Mouse (Mus musculus) kidney, adult 2 months (tissue): ENCODE data around the gene Pappa. TPM values are rescaled to one million over a fixed set of nuclear protein-coding genes. Genes with fewer than 3 reads are reported as not detected.

Experiments
- DNase-seq: peaks from one replicate; pipeline ENCODE4 v3.0.0; 2021
- H3K27ac ChIP-seq: fragments of 200-500 bp; 2 replicates; pipeline ENCODE4 v1.5.1; 2012; ENCODE audit warnings: low read depth, low read length, control low read depth, inconsistent platforms; ENCODE audit not compliant: insufficient read depth
- H3K27me3 ChIP-seq: fragments of 200-500 bp; replicated peaks from 2 replicates; pipeline ENCODE4 v1.6.1; 2012; ENCODE audit warnings: mild to moderate bottlenecking, moderate library complexity, low read length, inconsistent platforms; ENCODE audit not compliant: control insufficient read depth, insufficient read depth
- H3K36me3 ChIP-seq: fragments of 200-500 bp; 2 replicates; pipeline ENCODE4 v1.6.1; 2012; ENCODE audit warnings: mild to moderate bottlenecking, moderate library complexity, low read length, inconsistent platforms; ENCODE audit not compliant: control insufficient read depth, insufficient read depth
- H3K4me1 ChIP-seq: fragments of 200-500 bp; 2 replicates; pipeline ENCODE4 v1.6.1; 2011; ENCODE audit warnings: low read length; ENCODE audit not compliant: control insufficient read depth, insufficient read depth
- H3K4me3 ChIP-seq: fragments of 200-500 bp; 2 replicates; pipeline ENCODE4 v1.5.1; 2011; ENCODE audit warnings: mild to moderate bottlenecking, low read depth, low read length, control low read depth; ENCODE audit not compliant: insufficient read depth
- CTCF ChIP-seq: fragments of 200-500 bp; conservative IDR thresholded peaks from 2 replicates; pipeline ENCODE4 v1.5.1; 2011; ENCODE audit warnings: low read depth, mild to moderate bottlenecking, control low read depth, low read length, moderate library complexity, mixed read lengths; ENCODE audit not compliant: insufficient read depth, insufficient read length
- POLR2A ChIP-seq: fragments of 200-500 bp; IDR thresholded peaks from one replicate; pipeline ENCODE4 v1.6.1; 2011; ENCODE audit warnings: low read depth, low read length, control low read depth
- WGBS: fragments of 180-500 bp; shearing (Covaris S2); methylation state at CpG from one replicate; pipeline ENCODE4 v1.1.7; 2018; 5-methylcytosine and 5-hydroxymethylcytosine counted together
- polyA plus RNA-seq: library from polyadenylated mRNA; depleted of rRNA; stranded (reverse); fragments of >200 nt; gene quantifications from 2 replicates; pipeline ENCODE4 v1.2.3, GENCODE M21; 2012

Gene Pappa
- polyA plus RNA-seq, 1 experiment: 1.4 TPM

DNA sequence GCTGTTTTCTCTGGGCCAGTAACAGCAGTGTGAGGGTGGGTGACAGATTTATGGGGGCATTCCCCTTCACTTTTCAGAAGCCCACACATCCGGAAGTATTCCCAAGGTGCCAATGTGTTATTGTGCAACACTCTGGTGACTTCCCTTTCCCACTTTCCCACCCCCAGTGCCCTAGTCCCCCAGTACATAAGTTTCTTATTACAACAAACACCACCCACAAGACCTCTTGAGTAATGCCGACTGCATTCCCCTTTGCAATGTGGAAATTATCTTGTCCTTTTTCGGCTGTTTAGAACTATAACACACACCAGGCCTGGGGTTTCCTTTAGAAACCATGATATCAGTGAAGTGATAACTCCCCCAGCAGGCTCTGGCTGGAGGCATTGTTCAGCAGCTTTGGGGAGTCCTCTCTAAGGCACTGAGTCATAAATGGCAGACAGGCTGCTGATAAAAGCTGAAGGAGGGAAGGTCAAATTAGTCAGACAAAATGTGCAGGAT, 118.5 kb downstream of the Pappa start:
- no peak for DNase-seq

DNA sequence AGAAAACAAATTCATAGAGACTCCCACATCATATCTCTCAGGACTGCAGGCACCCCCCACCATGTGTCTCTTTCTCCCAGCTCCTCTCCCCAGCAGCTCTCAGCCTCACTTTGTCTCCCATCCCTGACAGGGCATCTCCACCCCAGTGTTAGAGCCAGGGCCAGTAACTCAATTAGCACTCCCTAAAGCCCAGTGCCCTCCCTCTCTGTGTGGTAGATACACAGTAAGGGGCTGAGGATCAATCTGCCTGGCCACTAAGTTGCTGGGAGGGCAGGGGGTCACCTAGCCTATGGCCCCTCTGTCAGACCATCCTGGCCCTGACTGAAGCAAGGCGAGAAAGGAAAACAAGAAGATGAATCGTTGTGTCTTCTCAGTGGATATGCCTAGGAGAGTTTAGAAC, 119.3 kb downstream of the Pappa start:
- 42% methylated on average over 2 of the region's 2 CpGs for WGBS
- no peak for DNase-seq
- Histone ChIP-seq H3K27ac (no peak overlapping the region), H3K4me3 (no peak overlapping the region), H3K36me3 (no peaks in the 10 kb centered on the region), H3K27me3 (no peaks in the 10 kb centered on the region), H3K4me1 (no peaks in the 10 kb centered on the region)
- TF ChIP-seq POLR2A: no peak

More for the DNA sequence above, 118.5 kb downstream of the Pappa start:
- Histone ChIP-seq H3K27ac (no peak overlapping the region), H3K4me1 (no peaks in the 10 kb centered on the region), H3K36me3 (no peaks in the 10 kb centered on the region), H3K27me3 (no peaks in the 10 kb centered on the region), H3K4me3 (no peak overlapping the region)
- WGBS: 26% methylated on average over 3 of the region's 3 CpGs
- no peak for TF ChIP-seq CTCF
- no peak for TF ChIP-seq POLR2A

DNA sequence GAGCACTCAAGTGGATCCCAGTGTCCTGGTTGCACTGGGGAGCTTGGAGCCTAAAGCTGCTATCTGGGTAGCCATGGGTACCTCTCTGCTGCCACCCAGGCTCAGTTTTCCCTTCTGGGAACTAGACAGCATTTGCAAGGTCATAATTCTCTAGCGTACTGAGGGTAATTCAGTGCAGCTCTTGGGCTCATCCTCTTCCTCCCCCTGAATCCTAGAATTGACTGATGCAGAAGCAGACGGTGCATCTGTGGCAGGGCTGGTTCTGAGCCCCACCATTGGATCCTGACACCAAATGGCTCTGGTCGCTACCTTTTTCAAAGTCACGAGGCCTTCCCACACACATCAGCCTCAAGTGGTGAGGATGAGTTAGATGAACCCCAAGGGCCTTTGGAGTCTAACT, 121.0 kb downstream of the Pappa start:
- 79% methylated on average over 4 of the region's 4 CpGs for WGBS
- Histone ChIP-seq H3K27me3 (no peaks in the 10 kb centered on the region), H3K36me3 (no peaks in the 10 kb centered on the region), H3K4me3 (no peak overlapping the region), H3K4me1 (no peaks in the 10 kb centered on the region), H3K27ac (no peak overlapping the region)
- TF ChIP-seq CTCF (no peak), POLR2A (no peak)
- no peak for DNase-seq

DNA sequence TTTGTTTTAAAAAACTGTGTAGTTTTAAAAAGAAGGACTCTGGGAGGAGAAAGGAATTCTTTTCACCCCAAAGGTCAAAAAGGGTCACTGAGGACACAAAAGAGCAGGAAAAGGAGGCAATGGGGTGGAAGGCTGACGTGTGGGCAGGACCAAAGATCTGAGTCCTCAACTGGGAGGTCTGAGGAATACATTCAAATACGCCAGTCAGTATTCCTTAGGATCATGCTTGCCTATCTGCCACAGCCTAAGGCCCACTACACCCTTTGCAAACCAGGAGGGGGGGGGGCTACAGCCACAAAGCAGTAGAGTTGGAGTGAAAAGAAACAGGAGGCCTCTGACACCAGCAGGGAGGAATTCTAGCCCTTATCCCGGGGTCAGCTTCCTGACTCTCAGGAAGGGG, 121.5 kb downstream of the Pappa start:
- H3K4me3 ChIP-seq: no peak overlapping the region
- H3K36me3 ChIP-seq: no peaks in the 10 kb centered on the region
- H3K4me1 ChIP-seq: no peaks in the 10 kb centered on the region
- no peaks in the 10 kb centered on the region for H3K27me3 ChIP-seq
- DNase-seq: no peak
- TF ChIP-seq CTCF: no peak
- no peak for TF ChIP-seq POLR2A
- H3K27ac ChIP-seq: no peak overlapping the region
- 71% methylated on average over 3 of the region's 3 CpGs for WGBS

DNA sequence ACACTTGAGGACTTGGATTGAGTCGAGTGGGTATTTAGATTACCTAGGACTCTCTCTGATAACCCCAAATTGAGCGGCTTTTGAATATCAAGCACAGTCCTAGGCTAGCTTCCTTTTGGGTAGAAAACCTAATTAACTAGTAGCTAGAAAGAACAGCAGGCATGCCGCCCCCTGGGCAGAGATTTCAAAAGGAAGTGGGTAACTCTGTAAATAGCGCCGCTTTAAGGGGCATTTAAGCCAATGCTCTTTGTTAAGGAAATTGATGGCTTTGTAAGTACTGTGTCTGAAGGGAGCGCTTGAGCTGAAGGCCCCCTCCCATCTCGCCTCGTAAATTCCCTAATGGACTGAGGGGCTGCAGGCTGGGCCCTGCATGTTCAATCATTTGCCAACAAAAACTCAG, 128.2 kb downstream of the Pappa start:
- DNase-seq: no peak
- 35% methylated on average over 8 of the region's 8 CpGs for WGBS
- H3K4me3 ChIP-seq: no peak overlapping the region
- H3K27ac ChIP-seq: no peak overlapping the region
- TF ChIP-seq POLR2A (no peak), CTCF (no peak)
- H3K27me3 ChIP-seq: no peaks in the 10 kb centered on the region
- no peaks in the 10 kb centered on the region for H3K4me1 ChIP-seq
- no peaks in the 10 kb centered on the region for H3K36me3 ChIP-seq

DNA sequence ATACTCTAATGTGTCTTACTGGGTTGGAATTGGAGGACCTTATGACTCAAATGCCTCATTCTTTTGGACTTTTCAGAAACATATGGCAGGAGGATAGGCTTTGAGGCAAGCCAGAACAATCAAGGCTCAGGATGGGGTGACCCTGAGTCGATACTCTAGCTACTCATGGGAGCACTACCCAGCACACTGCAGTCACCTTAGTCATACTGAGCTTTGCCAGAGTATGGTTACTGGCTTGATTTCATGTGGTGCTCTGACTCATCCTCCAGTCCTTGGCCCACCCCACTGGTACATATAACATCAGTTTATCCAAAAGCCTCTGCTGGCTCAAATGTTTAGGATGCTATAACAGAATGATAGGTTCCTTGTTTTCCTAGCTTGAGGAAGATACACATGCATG, 130.1 kb downstream of the Pappa start:
- TF ChIP-seq CTCF: no peak
- TF ChIP-seq POLR2A: no peak
- Histone ChIP-seq H3K4me1 (no peaks in the 10 kb centered on the region), H3K4me3 (no peak overlapping the region), H3K27ac (no peak overlapping the region), H3K27me3 (no peaks in the 10 kb centered on the region), H3K36me3 (no peaks in the 10 kb centered on the region)
- WGBS: 88% methylated on average over 1 of the region's 1 CpGs
- DNase-seq: no peak

DNA sequence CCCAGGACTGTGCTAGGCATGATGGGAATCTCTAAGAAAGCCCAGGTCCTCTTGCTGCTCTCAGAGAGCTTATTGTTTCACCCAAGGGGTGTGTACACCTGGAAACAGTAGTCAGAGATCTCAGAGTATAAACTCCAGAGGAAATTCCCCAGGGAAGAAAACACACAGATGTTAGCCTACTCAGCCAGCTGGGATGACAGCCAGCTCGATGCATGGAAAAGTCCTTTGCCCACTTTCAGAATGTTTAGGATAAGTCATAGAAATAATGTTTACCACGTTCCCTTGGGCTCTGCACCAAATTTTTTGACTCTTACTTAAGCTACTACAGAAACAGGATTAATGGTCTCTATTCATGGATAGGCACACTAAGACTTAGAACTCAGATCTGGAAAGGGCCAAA, 143.1 kb downstream of the Pappa start:
- DNase-seq: no peak
- H3K4me3 ChIP-seq: no peak overlapping the region
- H3K27ac ChIP-seq: no peak overlapping the region
- no peaks in the 10 kb centered on the region for H3K27me3 ChIP-seq
- 85% methylated on average over 2 of the region's 2 CpGs for WGBS
- TF ChIP-seq CTCF (no peak), POLR2A (no peak)
- no peaks in the 10 kb centered on the region for H3K4me1 ChIP-seq
- no peaks in the 10 kb centered on the region for H3K36me3 ChIP-seq

DNA sequence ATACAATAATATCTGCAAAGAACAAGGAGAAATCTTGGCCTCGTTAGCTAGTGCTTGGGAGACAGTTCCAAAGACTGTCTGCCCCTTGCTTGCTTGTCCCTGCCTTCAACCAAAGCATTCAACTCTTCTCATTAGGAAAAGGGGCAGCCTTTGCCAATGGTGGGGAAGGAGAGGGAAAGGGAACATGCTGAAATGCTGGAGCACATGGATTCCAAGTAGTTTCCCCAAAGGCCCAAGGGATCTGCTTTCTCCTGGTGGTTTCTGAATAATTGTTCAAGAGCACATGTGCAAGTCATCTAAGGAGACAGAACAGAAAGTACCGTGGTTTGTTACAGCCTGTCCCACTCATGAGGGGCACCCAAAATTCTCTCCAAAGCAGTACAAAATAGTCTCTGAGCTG, 146.0 kb downstream of the Pappa start:
- Histone ChIP-seq H3K4me3 (no peak overlapping the region), H3K27me3 (no peaks in the 10 kb centered on the region), H3K27ac (no peak overlapping the region), H3K36me3 (no peaks in the 10 kb centered on the region), H3K4me1 (no peaks in the 10 kb centered on the region)
- TF ChIP-seq POLR2A (no peak), CTCF (no peak)
- WGBS: 89% methylated on average over 2 of the region's 2 CpGs
- DNase-seq: no peak
